Mouse (Mus musculus) E14TG2a.4 (cell line): Measurements from ENCODE around the gene Gm10837.

Experiments
- CTCF ChIP-seq: conservative IDR thresholded peaks from 2 replicates; pipeline ENCODE4 v1.5.1; 2014; ENCODE audit warnings: low read length
- NANOG ChIP-seq: IDR thresholded peaks from 2 replicates; pipeline ENCODE4 v1.6.1; 2014; ENCODE audit warnings: borderline replicate concordance, low read length, mixed read lengths
- POU5F1 ChIP-seq: IDR thresholded peaks from 2 replicates; pipeline ENCODE4 v1.6.1; 2014; ENCODE audit warnings: low read length, borderline replicate concordance

- TF ChIP-seq CTCF = no peak
- no peak for TF ChIP-seq POU5F1
- TF ChIP-seq NANOG = no peak
These were observed 3.8 kb upstream of the Gm10837 start for GRCm38 (mm10) chr14:122486611-122487010.
